Mouse (Mus musculus): ENCODE results near the gene Gm49486. TPM values are rescaled to one million over a fixed set of nuclear protein-coding genes. Genes with fewer than 3 reads are reported as not detected.

Gm49486 gene
- total RNA-seq, 2 experiments from 2014 or later, result 0.23 to 0.54 TPM

DNA sequence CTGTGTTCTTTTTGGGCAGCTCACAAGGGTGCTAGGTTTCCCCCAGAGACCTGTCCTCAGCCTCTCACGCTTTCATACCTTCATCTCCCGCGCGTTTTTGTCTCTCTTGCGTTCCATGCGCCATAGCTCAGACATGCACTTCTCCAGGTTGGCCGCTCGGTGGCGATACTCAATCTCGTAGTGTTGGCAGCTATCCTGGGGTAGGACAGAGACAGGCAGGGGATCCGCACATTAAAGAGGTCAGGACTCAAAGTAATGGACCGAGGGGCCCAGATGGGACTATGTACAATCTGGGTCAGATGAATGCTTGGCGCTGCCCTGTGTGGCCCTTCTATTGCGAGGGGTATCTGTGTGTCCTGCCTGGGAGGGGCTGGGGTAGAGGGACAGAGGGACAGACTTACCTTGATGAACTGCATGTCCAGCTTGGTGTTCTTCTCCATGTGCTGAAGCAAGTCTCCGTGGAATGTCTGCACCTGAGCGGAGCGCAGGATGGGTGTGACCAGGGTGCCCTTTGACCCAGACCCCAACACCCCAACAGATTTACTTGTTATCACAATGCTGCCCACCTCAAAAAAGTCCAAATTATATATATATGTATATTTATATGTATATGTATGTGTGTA is 42.0 kb downstream of the Gm49486 start:
- DNase-seq, result no peak

DNA sequence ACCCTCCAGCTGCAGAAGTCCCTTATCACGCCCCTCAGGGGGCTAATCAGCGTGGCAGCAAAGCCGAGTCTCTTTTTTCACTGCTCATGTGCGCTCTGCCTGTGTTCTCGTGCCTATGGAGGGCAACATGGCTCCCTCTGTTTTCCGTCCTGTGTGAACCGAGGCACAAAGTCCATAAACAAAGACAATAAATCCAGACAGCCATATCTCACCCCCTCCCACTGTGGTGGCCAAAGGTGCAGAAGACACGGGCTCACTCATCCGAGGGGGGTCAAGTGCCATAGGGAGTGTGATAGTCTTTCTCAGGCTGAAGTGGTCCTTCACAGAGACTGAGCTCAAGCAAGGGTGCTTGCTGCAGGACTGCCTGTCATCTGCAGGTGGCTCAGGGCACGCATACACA is 43.8 kb downstream of the Gm49486 start:
- DNase-seq, result no peak

DNA sequence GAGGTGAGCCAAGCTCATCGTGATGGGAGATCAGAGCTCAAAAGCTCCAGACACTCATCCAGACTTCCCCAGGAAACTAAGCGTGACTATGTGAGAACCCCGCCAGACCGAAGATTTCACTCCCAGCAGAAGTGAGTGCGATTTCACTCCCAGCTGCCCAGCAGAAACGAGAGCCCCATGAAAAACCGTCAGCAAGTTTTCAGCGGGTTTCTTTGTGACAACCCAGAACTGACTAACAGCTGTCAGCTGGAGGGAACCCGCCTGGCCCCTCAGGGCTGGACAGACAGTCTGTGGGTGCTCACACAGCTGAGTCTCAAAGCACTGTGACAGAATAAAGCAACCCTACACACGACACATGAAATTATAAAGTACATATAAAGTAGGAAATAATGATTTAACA is 48.5 kb downstream of the Gm49486 start:
- DNase-seq, result no peak

DNA sequence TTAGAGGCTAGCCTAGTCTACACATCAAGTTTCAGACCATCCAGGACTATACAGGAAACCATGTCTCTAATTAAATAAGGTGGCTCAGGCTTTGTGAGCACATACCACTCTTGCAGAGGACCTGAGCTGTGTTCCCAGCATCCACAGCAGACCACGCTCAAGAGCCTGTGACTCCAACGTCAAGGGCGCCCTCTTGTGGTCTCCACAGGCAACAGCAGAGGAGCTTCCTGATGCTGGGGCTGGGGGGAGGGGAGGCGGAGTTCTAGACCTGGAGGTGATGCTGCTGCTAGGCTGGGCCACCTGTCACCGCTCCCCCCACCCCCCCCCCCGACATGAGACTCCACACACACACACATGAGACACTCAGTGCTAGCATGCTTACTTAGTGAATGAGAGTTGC is 51.0 kb downstream of the Gm49486 start:
- no peak for DNase-seq

DNA sequence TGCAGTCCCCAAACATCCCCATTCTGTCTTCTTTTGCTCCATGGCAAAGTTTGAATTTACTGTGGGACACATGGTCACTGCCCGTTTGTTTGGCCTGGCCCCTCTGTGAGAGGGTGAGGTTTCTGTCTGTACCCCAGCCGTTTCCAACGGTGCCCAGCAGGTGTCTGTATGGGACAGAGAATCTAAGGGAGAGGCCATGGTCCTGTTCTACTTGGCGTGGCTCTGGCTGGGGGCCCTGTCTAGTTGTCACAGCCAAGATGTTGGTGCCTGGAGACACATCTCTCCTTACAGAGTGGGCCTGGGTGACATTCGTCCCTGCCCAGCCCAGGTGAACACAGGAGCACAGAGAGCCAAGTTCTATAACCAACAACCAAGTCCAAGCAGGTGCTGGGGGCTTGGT is 51.7 kb downstream of the Gm49486 start:
- peak; percentile 31 for DNase-seq

DNA sequence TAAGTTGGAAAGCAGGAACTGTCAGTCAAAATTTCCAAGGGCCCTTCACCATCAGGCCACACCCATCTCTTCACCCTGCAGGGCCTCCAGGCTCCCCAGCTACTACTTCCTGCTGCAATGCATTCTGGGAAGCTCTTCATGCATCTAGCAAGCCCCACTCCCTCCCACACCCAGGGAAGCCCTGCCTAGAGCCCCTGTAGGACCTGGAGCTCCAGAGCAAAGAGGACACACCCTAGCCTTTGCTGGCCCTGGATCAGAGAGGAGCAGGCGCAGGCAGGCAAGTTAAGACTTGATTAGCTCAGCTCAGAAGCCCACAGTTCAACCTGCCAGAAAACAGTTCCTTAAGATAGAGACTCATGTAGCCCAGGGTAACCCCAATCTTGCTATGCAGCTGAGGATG is 52.2 kb downstream of the Gm49486 start:
- no peak for DNase-seq

DNA sequence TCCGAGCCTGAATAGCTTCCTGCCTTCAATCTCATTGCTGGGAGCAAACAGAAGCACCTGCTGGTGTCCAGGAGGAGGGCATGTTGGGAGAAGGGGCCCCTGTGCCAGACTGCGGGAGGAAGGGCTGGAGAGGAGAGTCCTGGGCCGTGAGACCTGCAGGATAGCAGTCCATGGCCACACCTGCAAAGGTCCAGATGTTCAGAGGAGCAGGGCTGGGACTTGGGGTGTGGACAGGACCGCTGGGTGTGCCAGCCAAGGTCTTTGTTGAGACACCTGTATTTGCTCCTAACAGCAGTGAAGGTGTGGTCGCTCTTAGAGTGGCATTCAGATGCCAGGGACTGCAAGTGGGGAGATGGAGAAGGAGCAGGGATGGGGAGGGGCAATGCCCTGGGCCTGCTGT is 53.2 kb downstream of the Gm49486 start:
- DNase-seq, result no peak

DNA sequence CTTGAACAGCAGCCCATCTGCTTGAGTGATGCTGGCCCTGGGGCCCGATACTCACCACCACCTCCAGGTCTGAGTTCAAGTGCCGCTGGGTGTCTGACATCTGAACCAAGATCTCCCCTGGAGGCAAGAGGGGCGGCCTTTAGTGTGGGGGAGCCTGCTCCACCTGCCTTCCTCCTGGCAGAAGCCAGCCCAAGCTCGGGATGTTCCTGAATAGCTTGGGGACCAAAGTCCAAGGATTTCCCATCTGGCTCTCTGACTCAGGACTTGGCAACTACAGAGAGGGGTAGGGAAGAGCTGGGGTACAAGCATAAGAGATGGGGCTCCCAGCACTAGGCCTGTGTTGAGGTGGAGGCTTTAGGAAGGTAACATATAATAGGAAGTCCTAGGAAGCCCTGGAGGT is 54.2 kb downstream of the Gm49486 start:
- DNase-seq, result no peak

DNA sequence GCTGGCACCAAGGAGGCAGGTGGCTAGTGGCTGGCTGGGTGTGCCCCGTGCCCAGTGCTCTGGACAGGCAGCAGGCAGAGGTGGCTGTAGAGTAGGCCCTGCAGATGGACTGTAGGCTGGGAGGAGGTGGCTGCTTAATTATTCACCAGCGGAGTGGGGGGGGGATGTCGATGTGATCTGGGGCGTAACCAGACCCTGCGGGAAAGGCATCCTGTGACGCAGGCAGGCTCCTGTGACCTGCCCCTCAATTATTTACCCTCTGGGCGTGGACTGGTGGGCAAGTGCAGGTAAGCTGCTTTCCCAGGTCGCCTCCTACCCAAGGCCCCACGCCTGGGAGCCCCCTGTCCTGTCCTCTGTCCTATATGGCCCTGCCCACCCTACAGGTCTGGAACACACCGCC is 56.2 kb downstream of the Gm49486 start, which contains the start of gene Baiap2l2:
TSS of gene Baiap2l2 (minus strand) at position 139 of the 400 bp plus-strand sequence.
- DNase-seq, result no peak

DNA sequence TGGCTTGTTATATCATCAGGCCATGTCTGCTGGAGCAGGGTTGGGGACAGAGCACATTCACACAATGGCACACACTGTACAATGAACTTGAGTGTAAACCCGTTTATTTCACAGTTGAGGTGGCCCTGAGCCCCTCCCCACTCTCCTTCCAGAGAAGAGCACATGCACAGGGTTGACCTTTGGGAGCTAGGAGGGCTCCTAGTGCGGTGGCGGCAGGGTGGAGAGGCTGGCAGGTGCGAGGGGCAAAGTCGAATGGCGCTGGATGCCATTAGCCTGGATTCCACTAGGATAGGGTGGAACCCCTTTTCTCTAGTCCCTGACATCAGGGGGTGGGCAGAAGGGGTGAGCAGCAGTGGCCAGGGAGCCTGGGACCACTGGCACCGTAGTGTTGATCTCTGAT is 57.0 kb downstream of the Gm49486 start:
- DNase-seq, result no peak

DNA sequence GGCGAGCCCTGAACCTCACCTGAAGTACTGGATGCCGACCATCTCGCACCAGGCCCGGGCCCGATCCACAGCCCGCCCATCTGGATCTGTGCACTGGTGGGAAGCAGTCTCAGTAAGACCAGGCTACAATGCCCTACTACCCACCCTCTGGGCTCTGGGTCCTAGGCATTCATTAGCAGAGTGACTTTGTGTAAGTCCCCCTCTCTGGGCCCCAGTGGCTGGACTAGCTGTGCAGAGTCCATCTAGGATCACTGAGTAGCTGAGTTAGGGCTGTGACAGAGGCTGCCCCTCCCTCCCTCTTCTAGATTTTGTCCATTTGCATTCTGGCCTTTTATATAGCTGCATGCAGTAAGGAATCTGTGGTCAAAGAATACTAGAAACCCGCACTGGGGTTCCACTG is 57.9 kb downstream of the Gm49486 start:
- DNase-seq, result no peak

DNA sequence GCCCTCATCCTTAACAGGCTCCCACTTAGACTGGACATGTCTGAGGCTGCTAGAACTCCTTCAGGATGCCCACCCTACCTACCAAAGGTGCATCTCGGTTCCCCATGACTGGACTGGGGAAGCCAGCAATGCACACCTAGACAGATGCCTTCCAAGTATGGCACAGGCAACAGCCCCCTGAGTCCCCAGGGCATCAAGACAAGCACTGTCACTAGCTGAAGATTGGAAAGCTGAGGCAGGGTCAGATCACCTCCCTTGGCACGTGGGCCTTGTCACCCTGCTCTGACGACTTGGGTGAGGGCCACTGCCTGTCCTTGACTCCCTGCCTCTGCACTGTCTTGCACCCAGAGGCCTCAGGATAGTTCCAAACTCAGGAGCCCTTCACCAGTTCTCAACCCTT is 59.2 kb downstream of the Gm49486 start:
- DNase-seq, result no peak

DNA sequence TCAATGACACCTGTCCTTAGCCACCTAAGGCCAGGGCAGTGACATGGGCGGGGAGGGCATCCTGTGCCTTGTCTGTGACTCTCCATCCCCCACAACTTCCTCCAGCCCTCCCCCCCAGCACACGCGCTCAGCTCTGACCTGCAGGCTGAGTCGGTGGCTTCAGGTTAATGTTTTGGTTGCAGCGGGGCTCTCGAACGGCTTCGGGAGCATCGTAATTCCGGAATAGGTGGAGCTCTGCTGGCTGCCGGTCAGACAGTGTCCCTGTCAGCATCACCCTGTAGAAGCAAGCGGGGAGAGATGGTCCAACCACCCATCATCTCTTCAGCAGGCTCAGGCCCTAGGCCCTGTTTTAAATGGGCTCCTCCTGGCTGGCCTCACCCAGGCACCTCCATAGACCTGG is 60.2 kb downstream of the Gm49486 start:
- DNase-seq, result no peak

DNA sequence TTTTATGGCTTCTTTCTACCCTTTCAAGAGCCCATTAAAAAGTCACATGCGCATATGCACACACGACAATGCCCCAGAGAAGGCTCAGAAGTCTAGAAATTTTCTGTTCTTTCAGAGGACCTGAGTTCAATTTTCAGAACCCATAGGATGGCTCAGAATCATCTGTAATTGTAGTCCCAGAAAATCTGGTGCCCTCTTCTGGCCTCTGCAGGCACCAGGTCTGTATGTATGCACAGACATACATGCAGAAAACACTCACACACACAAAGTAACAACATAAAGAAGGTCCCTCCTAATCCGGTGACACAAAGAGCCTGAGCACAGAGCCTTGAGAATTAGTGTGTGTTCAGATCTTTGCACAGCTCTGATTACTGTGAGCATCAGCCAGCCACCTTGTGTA is 61.1 kb downstream of the Gm49486 start:
- DNase-seq, result no peak

DNA sequence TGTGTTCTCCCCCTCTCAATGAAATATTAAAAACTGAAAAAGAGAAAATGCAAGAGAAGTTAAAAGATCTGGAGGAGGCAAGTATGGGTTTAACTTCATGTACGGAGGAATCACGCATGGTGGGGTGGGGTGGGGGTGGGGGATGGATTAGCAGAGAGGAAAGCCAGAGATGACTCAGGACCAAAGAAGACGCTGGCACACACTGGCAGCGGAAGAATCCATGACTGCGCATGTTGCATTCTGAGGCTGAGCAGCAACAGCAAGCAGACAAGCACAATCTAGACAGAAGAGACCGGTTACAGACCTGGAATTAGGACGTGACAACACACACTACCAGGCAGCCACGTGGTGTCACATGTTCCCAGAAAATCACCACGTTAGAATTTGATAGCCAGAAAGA is 63.6 kb downstream of the Gm49486 start:
- no peak for DNase-seq

DNA sequence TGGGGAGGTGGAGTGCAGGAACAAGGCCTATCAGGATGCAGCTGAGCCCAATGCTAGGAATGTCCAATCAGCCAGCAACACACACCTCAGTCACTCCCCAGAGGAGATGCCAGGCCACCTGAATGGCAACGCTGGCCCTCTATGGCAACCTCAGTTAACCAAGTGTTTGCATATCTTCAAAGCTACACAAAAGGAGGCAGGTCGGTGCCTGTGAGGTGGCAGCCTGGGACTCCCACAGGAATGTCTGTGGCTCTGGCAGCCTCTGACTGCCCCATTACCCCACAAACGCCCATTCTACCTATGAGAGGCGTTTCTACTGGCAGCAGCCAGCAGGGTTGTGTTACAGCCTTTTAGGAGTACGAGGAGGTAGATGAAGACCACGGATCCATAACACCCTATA is 69.4 kb downstream of the Gm49486 start:
- no peak for DNase-seq

DNA sequence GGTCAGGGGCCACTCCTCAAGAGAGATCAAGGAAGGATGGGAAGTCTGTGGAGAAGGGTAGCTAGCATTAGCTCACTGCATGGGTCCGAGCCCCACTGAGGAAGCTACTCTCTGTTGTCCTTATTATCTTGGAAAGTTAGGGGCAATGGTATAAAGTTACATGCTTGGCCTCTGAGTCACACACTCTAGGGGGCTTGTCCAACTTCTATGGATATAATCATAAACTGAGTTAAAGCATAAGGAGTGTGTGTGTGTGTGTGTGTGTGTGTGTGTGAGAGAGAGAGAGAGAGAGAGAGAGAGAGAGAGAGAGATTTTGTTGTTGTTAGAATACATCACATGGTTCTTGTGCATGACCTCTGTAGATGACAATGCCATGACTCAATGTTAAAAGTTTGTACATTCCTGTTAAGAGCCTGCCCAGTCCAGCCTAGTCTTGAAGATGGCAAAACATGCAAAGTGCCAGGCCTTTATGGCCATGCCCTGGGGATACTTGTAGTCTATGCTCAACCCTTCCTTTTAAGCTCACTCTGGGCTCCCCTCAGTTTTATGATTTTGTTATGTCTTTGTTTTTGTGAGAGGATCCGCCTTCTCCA is 70.5 kb downstream of the Gm49486 start:
- no peak for DNase-seq

DNA sequence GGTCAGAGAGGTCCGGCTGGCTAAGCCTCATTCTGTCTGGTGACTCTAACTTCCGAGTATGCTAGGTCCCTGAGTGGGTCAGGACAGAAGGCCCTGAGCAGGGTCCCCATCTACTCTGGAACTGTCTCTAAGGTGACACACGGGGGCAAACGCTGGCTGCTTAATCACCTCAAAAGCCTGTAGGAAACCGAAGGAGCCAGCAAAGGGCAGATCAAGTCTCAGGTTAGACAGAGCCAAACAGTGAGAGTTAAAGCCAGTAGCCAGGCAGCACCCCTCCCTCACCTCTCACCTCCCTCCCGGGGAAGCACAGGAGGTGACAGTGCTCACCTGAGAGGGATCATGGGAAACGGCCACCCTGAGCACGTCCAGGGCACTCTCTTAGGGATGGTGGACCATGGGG is 74.5 kb downstream of the Gm49486 start:
- DNase-seq, result no peak

DNA sequence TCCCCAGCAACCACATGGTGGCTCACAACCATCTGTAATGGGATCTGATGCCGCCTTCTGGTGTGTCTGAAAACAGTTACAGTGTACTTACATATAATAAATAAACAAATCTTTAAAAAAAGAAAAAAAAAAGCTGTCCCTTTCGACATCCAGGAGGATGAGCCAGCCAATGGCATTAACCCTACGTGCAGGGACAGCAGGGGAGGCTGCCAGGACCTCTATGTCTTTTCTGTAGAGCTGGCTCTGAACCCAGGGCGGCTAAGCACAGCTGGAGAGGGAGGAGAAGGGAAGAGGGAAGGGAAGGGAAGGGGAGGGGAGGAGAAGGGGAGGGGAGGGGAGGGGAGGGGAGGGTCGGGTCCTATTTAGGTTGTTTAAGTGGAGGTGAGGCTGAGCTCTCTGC is 75.6 kb downstream of the Gm49486 start:
- DNase-seq, result no peak

DNA sequence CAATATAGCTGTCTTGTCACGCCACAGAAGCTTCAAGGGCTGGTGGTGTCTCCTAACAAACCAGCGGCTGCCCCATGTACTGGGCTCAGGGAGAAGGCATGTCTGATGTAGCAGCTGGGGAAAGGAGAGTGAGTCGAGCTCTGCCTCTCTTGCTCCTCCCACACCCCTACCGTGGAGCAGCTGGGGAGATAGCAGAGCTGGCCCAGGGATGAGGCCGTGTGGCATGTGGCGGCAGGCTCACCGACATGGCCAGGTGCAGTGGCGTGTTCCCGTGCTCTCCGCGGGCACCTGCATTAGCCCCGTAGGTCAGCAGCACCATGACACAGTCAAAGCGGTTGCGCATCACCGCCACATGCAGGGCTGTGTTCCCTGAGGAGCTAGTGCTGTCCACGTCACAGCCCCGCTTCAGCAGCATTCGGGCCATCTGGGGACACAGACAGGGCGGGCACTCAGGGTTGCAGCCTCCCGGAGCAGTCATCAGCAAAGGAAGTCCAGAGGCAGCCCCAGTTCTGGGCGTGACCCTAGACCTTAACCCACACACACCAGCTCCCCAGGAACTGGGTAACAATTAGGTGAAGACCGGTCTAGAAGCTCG is 76.9 kb downstream of the Gm49486 start:
- no peak for DNase-seq
